34 mouse cellular contexts compared by ENCODE assay signal in genomic region chr1:170176661-170177239, GRCm38 (mm10). TPM values are rescaled to one million over a fixed set of nuclear protein-coding genes. Genes with fewer than 3 reads are reported as not detected.
DNase-seq lines count a peak whose midpoint lies in the region; ATAC-seq and TF ChIP-seq lines count a peak whose summit lies in the region.
"Had no signal": no experiment of that assay in that cellular context is flagged by ENCODE, and none has a peak within 500 bp of the region (broad histone marks: within the 10 kb centered on the region; RNA-seq: fewer than 3 reads in every experiment).

No protein-coding gene starts in this region.

- WGBS in liver, embryonic 12.5 days (ENCODE audit: insufficient replicate concordance) = 40% methylated on average over 8 of the region's 8 CpGs
- WGBS in heart, embryonic 11.5 days (ENCODE audit: insufficient replicate concordance) = 62% methylated on average over 8 of the region's 8 CpGs

- peak overlapping the region; percentile 28; the same call in 1 of the 2 replicates for H3K27ac ChIP-seq in gastrocnemius, adult 2 months
- peak overlapping the region; percentile 95 for H3K27ac ChIP-seq in liver, embryonic 12.5 days
- H3K27ac ChIP-seq in heart, embryonic 11.5 days (ENCODE audit: low read depth, low read length) = no peak overlapping the region
- H3K27ac ChIP-seq: forebrain, embryonic 12.5 days; kidney, postnatal 0 days; left cerebral cortex, adult 2 months; limb, embryonic 10.5 days had no signal

- intact Hi-C loops in gastrocnemius, adult 2 months (cut with DNase I) = no loop called here

- H3K9me3 ChIP-seq in G1E (replicated peaks) = no peaks in the 10 kb centered on the region
- H3K9me3 ChIP-seq in liver, embryonic 12.5 days (replicated peaks) = no peaks in the 10 kb centered on the region
- H3K9me3 ChIP-seq in heart, embryonic 11.5 days (replicated peaks; ENCODE audit: control insufficient read depth, low read length) = no peaks in the 10 kb centered on the region
- H3K9me3 ChIP-seq: forebrain, embryonic 12.5 days; heart, embryonic 10.5 days; limb, embryonic 10.5 days; neural tube, embryonic 13.5 days had no signal

- peak overlapping the region; percentile 90 for H3K4me2 ChIP-seq in liver, embryonic 12.5 days
- H3K4me2 ChIP-seq in heart, embryonic 11.5 days = no peak overlapping the region
- H3K4me2 ChIP-seq: forebrain, embryonic 12.5 days had no signal

- peaks cover 10% of the 10 kb centered on the region for H3K36me3 ChIP-seq in G1E (replicated peaks)
- H3K36me3 ChIP-seq in liver, embryonic 12.5 days = no peaks in the 10 kb centered on the region
- H3K36me3 ChIP-seq in heart, embryonic 11.5 days (ENCODE audit: control insufficient read depth, insufficient read depth, low read length) = no peaks in the 10 kb centered on the region
- H3K36me3 ChIP-seq: forebrain, embryonic 12.5 days; heart, embryonic 10.5 days; limb, embryonic 10.5 days; neural tube, embryonic 13.5 days had no signal

- peaks cover 47% of the 10 kb centered on the region for H3K4me1 ChIP-seq in G1E (ENCODE audit: insufficient read depth, low read depth, low read length)
- H3K4me1 ChIP-seq in liver, embryonic 12.5 days = peaks cover 39% of the 10 kb centered on the region
- peaks cover 7% of the 10 kb centered on the region for H3K4me1 ChIP-seq in heart, embryonic 11.5 days (ENCODE audit: control insufficient read depth, insufficient read depth, low read length)

- no peak for DNase-seq in gastrocnemius, adult 2 months
- no peak for DNase-seq in gastrocnemius, adult 18-20 months (ENCODE audit: low spot score)
- DNase-seq in G1E (ENCODE audit: low spot score) = peak; percentile 31
- no peak for DNase-seq in kidney, adult 8-10 months
- no peak for DNase-seq in adrenal gland, postnatal 4 days (ENCODE audit: low spot score in 2 of 2)
- DNase-seq: adrenal gland, postnatal 10 days; cerebellum, adult 11 months; cerebellum, postnatal 10 days; kidney, adult 18-20 months; right cerebral cortex, adult 18-20 months; right cerebral cortex, postnatal 4 days; thymus, adult 2 months; thymus, postnatal 4 days had no signal

- no peak for TF ChIP-seq CTCF in gastrocnemius, adult 2 months (IDR thresholded peaks at IDR 0.05)
- no peak for TF ChIP-seq CTCF in G1E (IDR thresholded peaks at IDR 0.05; ENCODE audit: low read depth, low read length)

- ATAC-seq in G1E (ENCODE audit: extremely low read depth, insufficient number of reproducible peaks, low FRiP score, poor library complexity, severe bottlenecking) = peak; percentile 71
- no peak for ATAC-seq in liver, embryonic 12.5 days
- ATAC-seq in megakaryocyte progenitor cell, adult 5-6 weeks (replicated peaks; ENCODE audit: poor library complexity) = 0 out of 2 replicates have a peak, but pooled peaks have one; percentile 1
- ATAC-seq in heart, embryonic 11.5 days (replicated peaks; ENCODE audit: insufficient number of reproducible peaks, low FRiP score, low TSS enrichment) = no peak
- ATAC-seq: hindbrain, embryonic 16.5 days; lung, postnatal 0 days; midbrain, embryonic 16.5 days had no signal

- no peaks in the 10 kb centered on the region for H3K27me3 ChIP-seq in G1E (ENCODE audit: insufficient read depth, low read length)
- 0 out of 2 replicates have a peak, but pooled peaks cover 2% of the 10 kb centered on the region for H3K27me3 ChIP-seq in liver, embryonic 12.5 days (replicated peaks)
- H3K27me3 ChIP-seq in heart, embryonic 11.5 days (ENCODE audit: control insufficient read depth, insufficient read depth, low read length) = no peaks in the 10 kb centered on the region
- H3K27me3 ChIP-seq: forebrain, embryonic 12.5 days; neural tube, embryonic 13.5 days had no signal

- no peak overlapping the region for H3K9ac ChIP-seq in liver, embryonic 12.5 days
- H3K9ac ChIP-seq in heart, embryonic 11.5 days (ENCODE audit: low read depth, low read length) = no peak overlapping the region
- H3K9ac ChIP-seq: forebrain, embryonic 12.5 days had no signal

- no peak overlapping the region for H3K4me3 ChIP-seq in gastrocnemius, adult 2 months
- peak overlapping the region; percentile 46; the same call in 1 of the 2 replicates for H3K4me3 ChIP-seq in G1E (ENCODE audit: low read depth, low read length)
- H3K4me3 ChIP-seq in liver, embryonic 12.5 days = no peak overlapping the region
- H3K4me3 ChIP-seq in heart, embryonic 11.5 days (ENCODE audit: low read depth, low read length) = no peak overlapping the region
- H3K4me3 ChIP-seq: forebrain, embryonic 12.5 days; left cerebral cortex, adult 2 months; limb, embryonic 10.5 days; myocyte; neural tube, embryonic 13.5 days had no signal

RNA-seq across cellular contexts. Expression of gene Uap1, which starts 2.0 kb away (rescaled TPM):
- 10 to 100 TPM; 46.9 to 47.8 TPM for total RNA-seq in gastrocnemius, adult 2 months (2021)
- total RNA-seq in gastrocnemius, adult 18-20 months (2021) = 10 to 100 TPM; 43.4 to 49.7 TPM
- 167 and 171 TPM in 2 replicates for total RNA-seq in G1E (2014; fragmentation: Nextera tagmentation)
- 530 and 570 TPM in 2 replicates for total RNA-seq in G1E (2017)
- polyA plus RNA-seq in G1E (2012) = 16.7 and 24.1 TPM in 2 replicates
- 40.3 and 43.1 TPM in 2 replicates for polyA plus RNA-seq in liver, embryonic 12.5 days (2016; fragmentation: Nextera tagmentation; extraction: Ambion mirVana)
- 89.7 and 105 TPM in 2 replicates for total RNA-seq in megakaryocyte progenitor cell, adult 5-6 weeks (2015)
- 62.0 and 74.7 TPM in 2 replicates for total RNA-seq in megakaryocyte progenitor cell, adult 5-6 weeks (2017)
- polyA plus RNA-seq in heart, embryonic 11.5 days (2014; fragmentation: Nextera tagmentation; extraction: Ambion mirVana) = 58.6 and 67.6 TPM in 2 replicates
- 10 to 100 TPM; 33.0 to 33.7 TPM for total RNA-seq in adrenal gland, postnatal 4 days (2021)

RNA-seq across cellular contexts. Expression of gene Uhmk1, which starts 38.4 kb away (rescaled TPM):
- total RNA-seq in gastrocnemius, adult 2 months (2021) = 10 to 100 TPM; 12.6 to 15.5 TPM
- 10 to 100 TPM; 11.7 to 15.6 TPM for total RNA-seq in gastrocnemius, adult 18-20 months (2021)
- total RNA-seq in G1E (2014; fragmentation: Nextera tagmentation) (85.0 and 85.1 TPM in 2 replicates), G1E (2017) (70.1 and 86.0 TPM in 2 replicates)
- polyA plus RNA-seq in G1E (2012) = 2.5 and 3.3 TPM in 2 replicates
- 12.1 and 13.5 TPM in 2 replicates for polyA plus RNA-seq in liver, embryonic 12.5 days (2016; fragmentation: Nextera tagmentation; extraction: Ambion mirVana)
- total RNA-seq in megakaryocyte progenitor cell, adult 5-6 weeks (2015) = 41.6 and 45.7 TPM in 2 replicates
- total RNA-seq in megakaryocyte progenitor cell, adult 5-6 weeks (2017) = 40.8 and 50.4 TPM in 2 replicates
- polyA plus RNA-seq in heart, embryonic 11.5 days (2014; fragmentation: Nextera tagmentation; extraction: Ambion mirVana) = 9.3 and 14.3 TPM in 2 replicates
- 10 to 100 TPM; 43.0 to 45.1 TPM for total RNA-seq in adrenal gland, postnatal 4 days (2021)

RNA-seq across cellular contexts. Expression of gene Sh2d1b2, which starts 55.8 kb away (rescaled TPM):
- total RNA-seq in gastrocnemius, adult 2 months (2021) = not detected
- not detected for total RNA-seq in gastrocnemius, adult 18-20 months (2021)
- not detected in 2 replicates for total RNA-seq in G1E (2014; fragmentation: Nextera tagmentation)
- 0.16 TPM in 1 of 2 replicates, not detected in the other for total RNA-seq in G1E (2017)
- polyA plus RNA-seq in G1E (2012) = not detected in 2 replicates
- polyA plus RNA-seq in liver, embryonic 12.5 days (2016; fragmentation: Nextera tagmentation; extraction: Ambion mirVana) = not detected in 2 replicates
- total RNA-seq in megakaryocyte progenitor cell, adult 5-6 weeks (2015) = not detected in 2 replicates
- not detected in 2 replicates for total RNA-seq in megakaryocyte progenitor cell, adult 5-6 weeks (2017)
- not detected in 2 replicates for polyA plus RNA-seq in heart, embryonic 11.5 days (2014; fragmentation: Nextera tagmentation; extraction: Ambion mirVana)
- not detected for total RNA-seq in adrenal gland, postnatal 4 days (2021)
- total RNA-seq: adrenal gland, postnatal 10 days; gastrocnemius, adult 8-10 months; hematopoietic stem cell, adult 5-6 weeks; layer of hippocampus, postnatal 10 days; left cerebral cortex, adult 2 months; liver, adult 2 months had no signal
- polyA plus RNA-seq: embryonic facial prominence, embryonic 11.5 days; forebrain, embryonic 12.5 days; gonadal fat pad, adult 2 months; heart, embryonic 10.5 days; heart, postnatal 0 days; hindbrain, embryonic 16.5 days; kidney, postnatal 0 days; liver, adult 2 months; midbrain, embryonic 16.5 days; myocyte; neural tube, embryonic 13.5 days; stomach, embryonic 16.5 days had no signal

Comparison
In these comparisons a context has a peak if more than half of its experiments do, and no peak if none do; other contexts are left out.
1. ATAC-seq: peak in G1E (single experiment) and megakaryocyte progenitor cell, adult 5-6 weeks (single experiment); none in liver, embryonic 12.5 days (single experiment) and heart, embryonic 11.5 days (single experiment).